Mouse (Mus musculus): ENCODE results near the gene Fxyd6. TPM values are rescaled to one million over a fixed set of nuclear protein-coding genes. Genes with fewer than 3 reads are reported as not detected.

The Fxyd6 gene
- polyA plus RNA-seq, 1 experiment from 2014 or later: 84.9 TPM

DNA sequence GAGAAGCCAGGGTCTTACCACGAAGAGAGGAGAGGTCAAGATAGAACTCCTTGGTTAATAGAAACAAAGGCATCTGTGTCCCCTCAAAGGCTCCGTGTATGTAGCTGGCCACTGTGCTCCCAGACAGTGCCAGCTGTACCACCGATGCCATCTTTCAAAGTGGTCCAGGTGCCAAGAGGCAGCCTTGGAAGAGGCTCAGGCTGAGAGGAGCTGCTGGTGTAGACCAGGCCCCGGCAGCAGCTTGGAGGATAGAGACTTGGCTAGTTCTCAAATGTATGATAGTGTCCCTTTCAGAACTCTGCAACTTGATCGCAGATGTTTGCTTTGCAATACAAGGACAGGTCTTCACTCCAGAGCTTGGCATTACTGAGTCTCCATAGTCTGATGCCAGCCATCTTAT is 12.4 kb downstream of the Fxyd6 start:
- 86% methylated on average over 5 of the region's 5 CpGs for WGBS
- no peak for ATAC-seq (ENCODE audit: insufficient number of reproducible peaks, low FRiP score, low TSS enrichment, low read depth)
- H3K36me3 ChIP-seq (ENCODE audit: control insufficient read depth, insufficient read depth, low read length): no peaks in the 10 kb centered on the region

DNA sequence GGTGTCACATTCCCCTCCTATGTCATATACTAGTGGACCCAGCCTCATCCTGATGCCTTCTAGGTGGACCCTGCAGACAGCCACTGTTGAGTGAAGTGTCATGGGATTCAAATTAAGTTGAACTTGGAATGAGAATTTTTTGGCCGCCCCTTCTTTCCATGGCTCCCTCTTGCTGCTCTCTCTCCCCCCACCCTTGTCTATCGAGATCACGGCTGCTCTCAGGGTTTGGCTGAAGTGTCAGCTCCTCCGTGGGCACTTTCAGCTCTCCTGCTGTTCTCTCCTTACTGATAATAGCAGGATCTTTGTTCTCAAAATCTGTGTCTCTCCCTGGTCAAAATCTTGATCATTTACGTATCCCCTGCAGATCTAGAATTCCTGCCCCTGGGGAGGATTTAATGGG is 12.8 kb downstream of the Fxyd6 start:
- Histone ChIP-seq H3K36me3 (ENCODE audit: control insufficient read depth, insufficient read depth, low read length) (no peaks in the 10 kb centered on the region), H3K4me2 (ENCODE audit: low read depth, severe bottlenecking) (no peak overlapping the region), H3K27me3 (ENCODE audit: control insufficient read depth, insufficient read depth, low read length) (no peaks in the 10 kb centered on the region), H3K9me3 (ENCODE audit: control insufficient read depth, low read length) (no peaks in the 10 kb centered on the region), H3K4me3 (ENCODE audit: low read depth, low read length) (no peak overlapping the region), H3K4me1 (ENCODE audit: control insufficient read depth, insufficient read depth, low read length) (no peaks in the 10 kb centered on the region), H3K9ac (ENCODE audit: low read length) (no peak overlapping the region), H3K27ac (replicated peaks; ENCODE audit: low read depth, low read length) (no peak overlapping the region)
- 81% methylated on average over 5 of the region's 5 CpGs for WGBS
- ATAC-seq (ENCODE audit: insufficient number of reproducible peaks, low FRiP score, low TSS enrichment, low read depth) (no peak), DNase-seq (ENCODE audit: low spot score) (no peak)

More for the DNA sequence above, 12.4 kb downstream of the Fxyd6 start:
- Histone ChIP-seq H3K4me2 (ENCODE audit: low read depth, severe bottlenecking) (no peak overlapping the region), H3K4me3 (ENCODE audit: low read depth, low read length) (no peak overlapping the region), H3K9me3 (ENCODE audit: control insufficient read depth, low read length) (no peaks in the 10 kb centered on the region), H3K27me3 (ENCODE audit: control insufficient read depth, insufficient read depth, low read length) (no peaks in the 10 kb centered on the region), H3K27ac (replicated peaks; ENCODE audit: low read depth, low read length) (no peak overlapping the region), H3K4me1 (ENCODE audit: control insufficient read depth, insufficient read depth, low read length) (no peaks in the 10 kb centered on the region), H3K9ac (ENCODE audit: low read length) (no peak overlapping the region)
- no peak for DNase-seq (ENCODE audit: low spot score)

DNA sequence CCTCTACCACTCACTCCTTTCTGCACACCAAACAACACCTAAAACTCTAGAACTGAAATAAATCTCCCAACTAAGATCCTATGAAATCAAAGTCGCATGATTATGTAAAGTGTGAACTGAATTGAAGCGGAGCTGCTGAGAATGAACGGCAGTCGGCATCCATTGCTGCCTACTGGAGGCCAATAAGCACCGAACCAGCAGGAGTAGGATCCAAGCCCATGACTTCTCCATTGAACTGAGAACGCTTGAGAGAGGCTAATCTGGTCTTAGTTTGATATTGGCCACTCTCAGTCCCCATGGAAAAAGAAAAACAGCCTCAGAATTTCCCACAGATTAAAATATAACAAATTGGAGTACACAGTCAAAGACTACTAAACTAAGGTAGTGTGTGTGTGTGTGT is 13.9 kb downstream of the Fxyd6 start:
- Histone ChIP-seq H3K9me3 (ENCODE audit: control insufficient read depth, low read length) (no peaks in the 10 kb centered on the region), H3K27ac (replicated peaks; ENCODE audit: low read depth, low read length) (no peak overlapping the region), H3K4me2 (ENCODE audit: low read depth, severe bottlenecking) (no peak overlapping the region), H3K27me3 (ENCODE audit: control insufficient read depth, insufficient read depth, low read length) (no peaks in the 10 kb centered on the region), H3K4me3 (ENCODE audit: low read depth, low read length) (no peak overlapping the region), H3K36me3 (ENCODE audit: control insufficient read depth, insufficient read depth, low read length) (no peaks in the 10 kb centered on the region), H3K9ac (ENCODE audit: low read length) (no peak overlapping the region), H3K4me1 (ENCODE audit: control insufficient read depth, insufficient read depth, low read length) (no peaks in the 10 kb centered on the region)
- WGBS: 98% methylated on average over 6 of the region's 6 CpGs
- ATAC-seq (ENCODE audit: insufficient number of reproducible peaks, low FRiP score, low TSS enrichment, low read depth) (no peak), DNase-seq (ENCODE audit: low spot score) (no peak)

DNA sequence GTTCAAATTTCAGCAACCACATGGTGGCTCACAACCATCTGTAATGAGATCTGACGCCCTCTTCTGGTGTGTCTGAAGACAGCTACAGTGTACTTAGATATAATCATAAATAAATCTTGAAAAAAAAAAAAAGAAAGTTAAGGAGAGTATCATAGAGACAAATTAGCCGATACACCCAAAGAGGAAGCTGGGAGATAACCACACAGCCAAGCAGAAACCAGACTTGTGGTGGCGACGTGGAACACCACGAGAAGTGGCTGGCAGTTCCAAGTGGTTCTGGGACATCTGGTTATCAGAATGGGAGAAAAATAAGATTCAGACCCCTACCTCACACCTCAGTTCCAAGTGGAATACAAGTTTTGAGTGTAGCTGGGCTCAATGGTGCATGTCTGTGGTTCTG is 16.7 kb downstream of the Fxyd6 start:
- Histone ChIP-seq H3K4me3 (ENCODE audit: low read depth, low read length) (no peak overlapping the region), H3K9me3 (ENCODE audit: control insufficient read depth, low read length) (no peaks in the 10 kb centered on the region), H3K4me1 (ENCODE audit: control insufficient read depth, insufficient read depth, low read length) (no peaks in the 10 kb centered on the region), H3K9ac (ENCODE audit: low read length) (no peak overlapping the region), H3K27ac (replicated peaks; ENCODE audit: low read depth, low read length) (no peak overlapping the region), H3K4me2 (ENCODE audit: low read depth, severe bottlenecking) (no peak overlapping the region), H3K27me3 (ENCODE audit: control insufficient read depth, insufficient read depth, low read length) (no peaks in the 10 kb centered on the region), H3K36me3 (ENCODE audit: control insufficient read depth, insufficient read depth, low read length) (no peaks in the 10 kb centered on the region)
- no peak for DNase-seq (ENCODE audit: low spot score)
- ATAC-seq (ENCODE audit: insufficient number of reproducible peaks, low FRiP score, low TSS enrichment, low read depth): no peak
- 94% methylated on average over 5 of the region's 5 CpGs for WGBS

DNA sequence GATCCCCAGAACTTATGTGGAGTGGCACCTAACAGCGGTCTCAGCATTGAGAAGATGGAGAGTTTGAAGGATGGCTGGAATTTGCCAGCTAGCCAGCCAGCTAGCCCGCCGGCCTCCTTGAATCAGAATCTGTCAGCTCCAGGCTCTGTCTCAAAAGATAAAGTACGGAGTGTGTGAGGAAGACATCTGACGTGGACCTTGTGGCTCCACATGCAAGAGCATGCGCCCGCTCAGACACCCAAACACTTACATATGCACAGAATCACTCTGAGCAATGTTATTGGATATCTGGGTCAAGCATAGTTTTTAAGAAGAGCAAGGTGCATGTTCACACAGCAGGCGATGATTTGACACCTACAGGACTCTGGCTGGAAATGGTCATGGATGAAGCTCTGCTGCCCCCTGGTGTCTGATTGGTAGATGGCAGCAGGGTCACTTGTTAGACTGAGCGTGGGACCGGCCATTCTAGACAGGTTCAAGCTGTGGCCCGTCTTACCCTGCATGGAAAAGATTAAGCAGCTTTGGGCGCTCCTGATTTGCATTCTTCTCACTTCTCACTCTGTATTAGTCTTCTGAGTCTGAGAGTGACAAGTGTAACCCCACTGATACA is 18.5 kb downstream of the Fxyd6 start:
- ATAC-seq (ENCODE audit: insufficient number of reproducible peaks, low FRiP score, low TSS enrichment, low read depth): no peak
- no peak overlapping the region for H3K4me2 ChIP-seq (ENCODE audit: low read depth, severe bottlenecking)
- no peaks in the 10 kb centered on the region for H3K36me3 ChIP-seq (ENCODE audit: control insufficient read depth, insufficient read depth, low read length)
- H3K9me3 ChIP-seq (ENCODE audit: control insufficient read depth, low read length): no peaks in the 10 kb centered on the region
- WGBS: 47% methylated on average over 12 of the region's 12 CpGs
- no peak overlapping the region for H3K9ac ChIP-seq (ENCODE audit: low read length)
- peak; percentile 93 for DNase-seq (ENCODE audit: low spot score)
- no peaks in the 10 kb centered on the region for H3K4me1 ChIP-seq (ENCODE audit: control insufficient read depth, insufficient read depth, low read length)
- H3K4me3 ChIP-seq (ENCODE audit: low read depth, low read length): no peak overlapping the region
- H3K27ac ChIP-seq (replicated peaks; ENCODE audit: low read depth, low read length): no peak overlapping the region
- no peaks in the 10 kb centered on the region for H3K27me3 ChIP-seq (ENCODE audit: control insufficient read depth, insufficient read depth, low read length)

DNA sequence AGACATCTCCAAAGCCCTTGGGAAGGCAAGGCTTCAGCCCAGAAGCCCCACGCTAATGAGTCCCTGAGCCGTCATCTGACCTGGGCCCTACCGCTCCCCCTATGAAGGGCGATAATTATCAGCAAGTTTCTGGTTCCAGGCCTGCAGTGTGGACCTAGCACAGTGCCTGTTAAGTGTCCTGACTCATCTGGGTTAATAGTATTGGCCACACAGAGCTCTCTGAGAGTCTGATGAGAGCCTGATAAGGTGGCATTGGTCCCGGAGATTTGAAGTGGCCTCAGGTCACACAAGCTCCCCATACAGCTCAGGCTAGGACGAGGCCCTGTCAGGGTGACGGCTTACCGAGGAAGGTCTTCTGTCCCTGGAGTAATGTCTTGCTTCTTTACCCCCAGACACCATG is 19.6 kb downstream of the Fxyd6 start:
- no peak for DNase-seq (ENCODE audit: low spot score)
- H3K9me3 ChIP-seq (ENCODE audit: control insufficient read depth, low read length): no peaks in the 10 kb centered on the region
- H3K36me3 ChIP-seq (ENCODE audit: control insufficient read depth, insufficient read depth, low read length): no peaks in the 10 kb centered on the region
- H3K4me1 ChIP-seq (ENCODE audit: control insufficient read depth, insufficient read depth, low read length): no peaks in the 10 kb centered on the region
- WGBS: 89% methylated on average over 8 of the region's 8 CpGs
- no peak overlapping the region for H3K4me3 ChIP-seq (ENCODE audit: low read depth, low read length)
- no peak for ATAC-seq (ENCODE audit: insufficient number of reproducible peaks, low FRiP score, low TSS enrichment, low read depth)
- no peak overlapping the region for H3K9ac ChIP-seq (ENCODE audit: low read length)
- no peak overlapping the region for H3K4me2 ChIP-seq (ENCODE audit: low read depth, severe bottlenecking)
- H3K27ac ChIP-seq (replicated peaks; ENCODE audit: low read depth, low read length): no peak overlapping the region
- no peaks in the 10 kb centered on the region for H3K27me3 ChIP-seq (ENCODE audit: control insufficient read depth, insufficient read depth, low read length)

DNA sequence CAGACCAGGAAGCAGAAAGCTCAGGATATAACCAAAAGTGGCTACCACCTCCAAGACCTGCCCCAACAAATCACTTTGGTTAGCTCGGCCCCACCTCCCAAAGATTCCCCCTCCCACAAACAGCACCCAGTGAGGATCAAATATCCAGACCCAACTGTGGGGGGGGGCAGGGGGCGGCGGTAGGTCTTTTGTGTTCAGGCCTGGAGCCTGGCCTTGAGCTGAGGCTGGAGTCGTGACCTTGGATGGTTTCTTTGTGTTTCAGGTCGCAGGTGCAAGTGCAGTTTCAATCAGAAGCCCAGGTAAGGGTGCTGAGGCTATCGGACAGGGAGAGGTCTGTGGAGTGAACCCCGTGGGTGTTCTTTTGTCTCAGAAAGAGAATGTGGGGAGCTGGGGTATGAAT is 21.3 kb downstream of the Fxyd6 start:
- 72% methylated on average over 7 of the region's 7 CpGs for WGBS
- DNase-seq (ENCODE audit: low spot score) (no peak), ATAC-seq (ENCODE audit: insufficient number of reproducible peaks, low FRiP score, low TSS enrichment, low read depth) (no peak; the same call in 1 of the 2 replicates)
- no peak overlapping the region for H3K27ac ChIP-seq (replicated peaks; ENCODE audit: low read depth, low read length)
- H3K9me3 ChIP-seq (ENCODE audit: control insufficient read depth, low read length): no peaks in the 10 kb centered on the region
- no peak overlapping the region for H3K4me2 ChIP-seq (ENCODE audit: low read depth, severe bottlenecking)
- no peaks in the 10 kb centered on the region for H3K27me3 ChIP-seq (ENCODE audit: control insufficient read depth, insufficient read depth, low read length)
- H3K4me1 ChIP-seq (ENCODE audit: control insufficient read depth, insufficient read depth, low read length): no peaks in the 10 kb centered on the region
- no peak overlapping the region for H3K9ac ChIP-seq (ENCODE audit: low read length)
- H3K4me3 ChIP-seq (ENCODE audit: low read depth, low read length): no peak overlapping the region
- no peaks in the 10 kb centered on the region for H3K36me3 ChIP-seq (ENCODE audit: control insufficient read depth, insufficient read depth, low read length)

DNA sequence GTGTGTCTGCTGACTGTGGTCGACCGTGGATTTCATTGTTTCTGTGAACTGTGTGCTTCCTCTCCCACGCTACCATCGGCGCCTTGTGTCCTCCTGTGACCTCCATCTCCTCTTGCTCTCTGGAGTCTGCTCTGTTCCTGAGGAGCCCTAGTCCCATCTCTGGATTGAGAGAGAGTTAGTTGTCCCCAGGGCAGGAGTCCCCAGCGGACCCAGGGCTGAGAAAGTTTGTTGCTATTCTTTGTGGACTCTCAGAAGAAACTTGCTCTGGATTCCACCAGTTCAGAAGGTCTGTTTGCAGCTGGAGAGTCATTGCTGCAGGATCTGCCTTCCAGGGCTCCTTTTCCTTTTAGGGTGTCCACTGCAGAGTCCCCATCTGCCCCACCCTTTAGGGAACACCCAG is 25.2 kb downstream of the Fxyd6 start:
- H3K36me3 ChIP-seq (ENCODE audit: control insufficient read depth, insufficient read depth, low read length): no peaks in the 10 kb centered on the region
- WGBS: 89% methylated on average over 6 of the region's 6 CpGs

DNA sequence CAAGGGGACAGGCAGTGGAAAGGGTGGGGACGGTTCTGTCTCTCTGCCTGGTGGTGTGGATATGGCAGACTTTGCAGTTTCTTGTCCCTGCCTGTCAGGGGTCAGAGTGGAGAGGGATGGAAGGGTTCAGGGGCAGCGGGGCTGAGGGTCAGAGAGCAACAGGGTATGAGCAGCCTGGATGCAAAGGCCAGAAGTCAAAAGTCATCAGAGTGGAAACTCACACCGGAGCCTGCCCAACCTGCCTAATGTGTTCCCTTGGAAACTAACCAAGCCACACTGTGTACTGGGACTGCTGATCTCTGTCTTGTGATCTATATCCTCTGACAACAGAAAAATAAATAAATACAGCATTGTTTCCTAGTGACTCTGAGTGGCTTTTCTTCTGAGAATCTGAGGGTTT is 25.8 kb downstream of the Fxyd6 start:
- ATAC-seq (ENCODE audit: insufficient number of reproducible peaks, low FRiP score, low TSS enrichment, low read depth) (no peak), DNase-seq (ENCODE audit: low spot score) (no peak)
- Histone ChIP-seq H3K4me1 (ENCODE audit: control insufficient read depth, insufficient read depth, low read length) (no peaks in the 10 kb centered on the region), H3K27ac (replicated peaks; ENCODE audit: low read depth, low read length) (no peak overlapping the region), H3K36me3 (ENCODE audit: control insufficient read depth, insufficient read depth, low read length) (no peaks in the 10 kb centered on the region), H3K27me3 (ENCODE audit: control insufficient read depth, insufficient read depth, low read length) (no peaks in the 10 kb centered on the region), H3K9ac (ENCODE audit: low read length) (no peak overlapping the region), H3K4me3 (ENCODE audit: low read depth, low read length) (no peak overlapping the region), H3K9me3 (ENCODE audit: control insufficient read depth, low read length) (no peaks in the 10 kb centered on the region), H3K4me2 (ENCODE audit: low read depth, severe bottlenecking) (no peak overlapping the region)
- WGBS: 66% methylated on average over 3 of the region's 3 CpGs

More for the DNA sequence above, 25.2 kb downstream of the Fxyd6 start:
- no peaks in the 10 kb centered on the region for H3K4me1 ChIP-seq (ENCODE audit: control insufficient read depth, insufficient read depth, low read length)
- no peak overlapping the region for H3K4me2 ChIP-seq (ENCODE audit: low read depth, severe bottlenecking)
- no peaks in the 10 kb centered on the region for H3K9me3 ChIP-seq (ENCODE audit: control insufficient read depth, low read length)
- no peak for DNase-seq (ENCODE audit: low spot score)
- H3K9ac ChIP-seq (ENCODE audit: low read length): no peak overlapping the region
- H3K27ac ChIP-seq (replicated peaks; ENCODE audit: low read depth, low read length): no peak overlapping the region
- ATAC-seq (ENCODE audit: insufficient number of reproducible peaks, low FRiP score, low TSS enrichment, low read depth): no peak
- no peak overlapping the region for H3K4me3 ChIP-seq (ENCODE audit: low read depth, low read length)
- no peaks in the 10 kb centered on the region for H3K27me3 ChIP-seq (ENCODE audit: control insufficient read depth, insufficient read depth, low read length)
